Mouse (Mus musculus): ENCODE results near the gene RPS10-NUDT3. TPM values are rescaled to one million over a fixed set of nuclear protein-coding genes. Genes with fewer than 3 reads are reported as not detected.

Gene RPS10-NUDT3
- polyA plus RNA-seq, 1 experiment, result not detected

DNA sequence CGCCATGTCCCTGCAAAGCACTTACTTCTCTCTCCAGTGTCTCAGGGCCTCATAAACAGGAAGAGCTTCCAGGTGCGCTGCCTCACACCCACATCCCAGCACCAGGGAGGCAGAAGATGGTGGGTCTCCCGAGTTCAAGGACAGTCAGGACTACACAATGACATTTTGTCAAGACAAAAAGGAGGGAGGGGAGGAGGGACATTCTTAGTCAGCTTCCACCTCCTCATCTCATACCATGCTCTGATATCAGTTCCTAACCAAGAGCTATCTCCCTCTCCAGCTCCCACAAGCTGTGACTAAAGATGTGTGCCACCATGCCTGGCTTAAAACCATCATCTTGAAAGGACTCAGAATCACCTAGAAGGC lies 23.5 kb downstream of the RPS10-NUDT3 start:
- Histone ChIP-seq H3K4me1 (ENCODE audit: control insufficient read depth, insufficient read depth, low read length) (peaks cover 4% of the 10 kb centered on the region), H3K4me3 (replicated peaks; ENCODE audit: control insufficient read depth, low read depth, low read length) (no peak overlapping the region), H3K27ac (ENCODE audit: control insufficient read depth, insufficient read depth, low read depth, low read length, poor library complexity) (no peak overlapping the region)
- no peak for TF ChIP-seq CTCF (IDR thresholded peaks at IDR 0.05; ENCODE audit: control insufficient read depth, insufficient read depth, low read length)
- TF ChIP-seq POLR2A (IDR thresholded peaks at IDR 0.05; ENCODE audit: borderline replicate concordance, control insufficient read depth, low read depth, low read length), result no peak
- WGBS, result 37% methylated on average over 3 of the region's 3 CpGs

DNA sequence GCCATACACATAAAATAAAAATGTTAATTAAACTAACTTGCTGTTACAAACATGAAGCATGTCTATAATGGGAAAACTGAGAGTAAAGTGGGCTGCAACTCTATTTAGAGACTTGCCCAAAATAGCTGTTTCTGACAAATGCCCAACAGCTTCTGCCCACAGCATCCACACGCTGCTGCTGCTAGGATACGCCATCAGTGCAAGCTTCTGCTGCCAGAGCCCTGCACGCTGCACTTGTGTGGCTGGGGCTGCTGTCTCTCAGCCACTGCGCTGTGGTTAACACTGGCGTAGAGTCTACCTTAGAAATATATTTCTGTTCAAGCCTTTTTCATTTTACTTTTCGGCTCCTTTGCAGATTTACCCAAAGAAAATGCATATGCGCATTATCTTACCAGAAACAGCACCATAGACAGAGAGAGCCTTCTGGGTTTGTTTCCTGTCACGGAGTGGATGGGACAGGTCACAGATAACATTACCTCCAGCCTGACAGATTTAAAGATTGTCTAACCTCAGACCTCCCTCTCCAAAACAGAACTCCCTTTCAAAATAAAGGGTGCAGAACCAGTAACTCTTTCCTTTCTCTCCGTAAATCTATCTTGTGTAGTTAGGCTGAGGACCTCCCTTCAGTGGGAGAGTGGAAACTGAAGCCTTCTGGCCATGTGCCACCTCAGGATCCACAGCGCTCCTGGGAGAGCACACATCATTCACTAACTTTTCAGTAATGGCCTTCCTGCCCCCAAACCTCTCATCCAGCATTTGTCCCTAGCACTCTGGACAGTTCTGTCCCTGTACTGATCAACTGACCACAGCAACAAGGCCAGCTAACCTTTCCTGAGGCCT lies 24.1 kb downstream of the RPS10-NUDT3 start:
- WGBS, result 52% methylated on average over 10 of the region's 10 CpGs
- H3K4me1 ChIP-seq (ENCODE audit: control insufficient read depth, insufficient read depth, low read length), result peaks cover 4% of the 10 kb centered on the region

DNA sequence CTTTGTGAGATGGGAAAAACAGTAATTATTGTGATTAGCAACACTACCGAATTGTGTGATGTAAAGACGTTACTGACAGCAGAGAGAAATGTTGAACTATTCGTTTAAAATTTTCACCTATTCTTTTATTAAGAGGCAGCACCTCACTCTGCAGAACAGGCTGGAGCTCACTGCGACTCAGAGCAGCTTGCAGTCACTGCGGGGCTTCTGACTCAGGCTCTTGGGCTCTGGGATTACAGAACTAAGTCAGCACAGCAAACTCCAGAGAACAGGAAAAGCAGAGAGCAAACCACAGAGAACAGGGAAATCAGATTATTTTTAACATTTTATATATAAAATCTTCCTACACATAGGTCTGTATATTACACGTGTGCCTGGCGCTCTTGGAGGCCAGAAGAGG lies 25.4 kb downstream of the RPS10-NUDT3 start:
- no peak overlapping the region for H3K4me3 ChIP-seq (replicated peaks; ENCODE audit: control insufficient read depth, low read depth, low read length)
- no peak overlapping the region for H3K27ac ChIP-seq (ENCODE audit: control insufficient read depth, insufficient read depth, low read depth, low read length, poor library complexity)
- H3K4me1 ChIP-seq (ENCODE audit: control insufficient read depth, insufficient read depth, low read length), result peaks cover 4% of the 10 kb centered on the region
- TF ChIP-seq CTCF (IDR thresholded peaks at IDR 0.05; ENCODE audit: control insufficient read depth, insufficient read depth, low read length) (no peak), POLR2A (IDR thresholded peaks at IDR 0.05; ENCODE audit: borderline replicate concordance, control insufficient read depth, low read depth, low read length) (no peak)
- WGBS, result 82% methylated on average over 7 of the region's 7 CpGs

More for the DNA sequence above, 24.1 kb downstream of the RPS10-NUDT3 start:
- no peak for TF ChIP-seq POLR2A (IDR thresholded peaks at IDR 0.05; ENCODE audit: borderline replicate concordance, control insufficient read depth, low read depth, low read length)
- no peak for TF ChIP-seq CTCF (IDR thresholded peaks at IDR 0.05; ENCODE audit: control insufficient read depth, insufficient read depth, low read length)
- Histone ChIP-seq H3K4me3 (replicated peaks; ENCODE audit: control insufficient read depth, low read depth, low read length) (no peak overlapping the region), H3K27ac (ENCODE audit: control insufficient read depth, insufficient read depth, low read depth, low read length, poor library complexity) (no peak overlapping the region)

DNA sequence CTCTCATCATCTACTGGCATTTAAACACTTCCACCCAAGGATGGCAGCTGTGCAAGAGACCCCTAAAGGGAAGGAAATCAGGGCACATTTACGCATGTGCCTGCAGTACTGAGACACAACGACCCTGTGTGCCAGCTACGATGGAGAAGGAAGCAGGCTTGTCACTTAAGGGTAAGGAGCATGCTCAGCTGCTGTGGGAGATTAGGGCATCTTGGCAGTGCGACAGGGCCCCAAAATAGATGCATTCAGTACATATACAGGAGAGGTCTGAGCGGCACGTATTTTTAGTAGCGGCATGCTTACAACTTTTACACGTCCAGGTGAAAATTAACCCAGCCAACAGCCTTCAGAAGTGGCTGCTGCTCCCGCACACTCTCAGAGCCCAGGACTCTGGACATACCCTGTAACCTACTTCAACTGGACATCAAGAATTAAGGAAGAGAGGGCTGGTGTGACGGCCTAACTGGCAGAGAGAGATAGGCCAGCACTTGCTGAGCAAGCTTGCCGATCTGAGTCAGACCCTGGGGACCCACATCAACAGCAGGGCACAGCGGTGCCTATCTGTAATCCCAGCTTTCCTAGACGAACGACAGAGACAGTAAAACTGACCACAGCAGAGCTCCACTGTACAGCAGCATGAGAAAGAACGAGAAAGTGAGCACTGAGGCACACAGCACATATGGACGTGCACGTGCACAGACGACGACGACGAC lies 31.3 kb downstream of the RPS10-NUDT3 start:
- Histone ChIP-seq H3K4me1 (ENCODE audit: control insufficient read depth, insufficient read depth, low read length) (peaks cover 1% of the 10 kb centered on the region; the same call in 1 of the 2 replicates), H3K27ac (ENCODE audit: control insufficient read depth, insufficient read depth, low read depth, low read length, poor library complexity) (0 out of 2 replicates have a peak overlapping the region, but pooled peaks have one; percentile 6), H3K4me3 (replicated peaks; ENCODE audit: control insufficient read depth, low read depth, low read length) (no peak overlapping the region)
- TF ChIP-seq POLR2A (IDR thresholded peaks at IDR 0.05; ENCODE audit: borderline replicate concordance, control insufficient read depth, low read depth, low read length) (no peak), CTCF (IDR thresholded peaks at IDR 0.05; ENCODE audit: control insufficient read depth, insufficient read depth, low read length) (no peak)
- WGBS, result 35% methylated on average over 21 of the region's 21 CpGs

DNA sequence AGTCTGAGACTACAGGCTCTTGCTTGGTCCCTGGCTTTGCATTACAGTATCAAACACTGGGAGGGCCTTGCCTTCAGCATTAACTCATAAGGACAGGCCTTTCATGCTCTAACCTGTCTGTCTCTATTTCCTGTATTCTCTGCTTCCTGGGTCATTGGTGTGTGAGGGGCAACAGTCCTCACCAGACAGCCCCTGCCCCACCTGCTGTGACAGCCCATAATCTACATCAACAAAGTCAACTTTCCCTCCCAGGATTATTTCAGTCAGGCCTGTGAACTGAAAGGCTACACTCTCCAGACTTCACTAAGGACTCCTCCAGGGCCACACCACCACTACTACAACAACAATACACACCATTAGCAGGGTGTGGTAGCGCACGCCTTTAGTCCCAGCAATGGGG lies 32.0 kb downstream of the RPS10-NUDT3 start:
- H3K27ac ChIP-seq (ENCODE audit: control insufficient read depth, insufficient read depth, low read depth, low read length, poor library complexity), result no peak overlapping the region
- peaks cover 1% of the 10 kb centered on the region; the same call in 1 of the 2 replicates for H3K4me1 ChIP-seq (ENCODE audit: control insufficient read depth, insufficient read depth, low read length)
- 63% methylated on average over 2 of the region's 2 CpGs for WGBS
- no peak for TF ChIP-seq CTCF (IDR thresholded peaks at IDR 0.05; ENCODE audit: control insufficient read depth, insufficient read depth, low read length)
- TF ChIP-seq POLR2A (IDR thresholded peaks at IDR 0.05; ENCODE audit: borderline replicate concordance, control insufficient read depth, low read depth, low read length), result no peak
- no peak overlapping the region for H3K4me3 ChIP-seq (replicated peaks; ENCODE audit: control insufficient read depth, low read depth, low read length)

DNA sequence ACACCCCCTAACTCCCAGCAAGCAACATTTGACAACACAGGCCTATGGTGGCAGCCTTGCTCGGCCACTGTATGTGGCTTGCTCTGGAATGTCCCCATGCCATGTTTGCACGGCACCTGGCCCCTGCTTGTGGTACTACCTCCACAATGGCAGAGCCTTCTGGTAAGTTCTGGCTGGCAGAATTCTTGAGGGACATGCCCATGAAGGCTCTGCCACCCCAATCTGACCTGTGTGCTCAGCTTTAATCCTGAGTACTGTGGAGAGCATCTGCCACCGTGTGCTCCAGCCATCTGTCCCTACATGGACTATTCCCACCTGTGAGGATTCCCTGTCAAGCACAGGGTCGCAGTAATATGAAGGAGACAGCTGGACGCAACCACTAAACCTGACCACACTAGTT lies 34.2 kb downstream of the RPS10-NUDT3 start:
- Histone ChIP-seq H3K4me3 (replicated peaks; ENCODE audit: control insufficient read depth, low read depth, low read length) (no peak overlapping the region), H3K4me1 (ENCODE audit: control insufficient read depth, insufficient read depth, low read length) (peaks cover 1% of the 10 kb centered on the region; the same call in 1 of the 2 replicates), H3K27ac (ENCODE audit: control insufficient read depth, insufficient read depth, low read depth, low read length, poor library complexity) (no peak overlapping the region; the same call in 1 of the 2 replicates)
- WGBS, result 68% methylated on average over 5 of the region's 5 CpGs
- TF ChIP-seq CTCF (IDR thresholded peaks at IDR 0.05; ENCODE audit: control insufficient read depth, insufficient read depth, low read length) (no peak), POLR2A (IDR thresholded peaks at IDR 0.05; ENCODE audit: borderline replicate concordance, control insufficient read depth, low read depth, low read length) (no peak)

DNA sequence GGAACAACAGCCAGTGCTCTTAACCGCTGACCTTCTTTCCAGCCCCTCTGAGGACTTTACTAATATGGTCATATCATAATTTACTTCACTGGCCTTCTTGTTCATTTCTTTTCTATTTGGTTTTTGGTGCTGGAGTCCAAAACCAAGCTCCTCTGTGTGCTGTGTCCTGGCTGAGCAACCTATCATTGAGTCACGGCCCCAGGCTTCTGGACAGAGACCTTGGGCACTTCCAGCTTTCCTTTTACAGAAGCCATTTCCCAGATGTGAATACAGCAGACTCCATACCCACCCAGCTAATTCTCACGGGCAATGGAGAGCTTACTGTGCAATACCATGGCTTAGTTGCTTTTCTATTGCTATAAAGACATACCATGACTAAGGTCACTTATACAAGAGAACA lies 34.7 kb downstream of the RPS10-NUDT3 start:
- peaks cover 1% of the 10 kb centered on the region; the same call in 1 of the 2 replicates for H3K4me1 ChIP-seq (ENCODE audit: control insufficient read depth, insufficient read depth, low read length)
- WGBS, result 75% methylated on average over 3 of the region's 3 CpGs
- H3K4me3 ChIP-seq (replicated peaks; ENCODE audit: control insufficient read depth, low read depth, low read length), result no peak overlapping the region
- H3K27ac ChIP-seq (ENCODE audit: control insufficient read depth, insufficient read depth, low read depth, low read length, poor library complexity), result no peak overlapping the region
- TF ChIP-seq POLR2A (IDR thresholded peaks at IDR 0.05; ENCODE audit: borderline replicate concordance, control insufficient read depth, low read depth, low read length) (no peak), CTCF (IDR thresholded peaks at IDR 0.05; ENCODE audit: control insufficient read depth, insufficient read depth, low read length) (no peak)
